Mouse (Mus musculus): Measurements from ENCODE around the gene Slc5a5.

DNA sequence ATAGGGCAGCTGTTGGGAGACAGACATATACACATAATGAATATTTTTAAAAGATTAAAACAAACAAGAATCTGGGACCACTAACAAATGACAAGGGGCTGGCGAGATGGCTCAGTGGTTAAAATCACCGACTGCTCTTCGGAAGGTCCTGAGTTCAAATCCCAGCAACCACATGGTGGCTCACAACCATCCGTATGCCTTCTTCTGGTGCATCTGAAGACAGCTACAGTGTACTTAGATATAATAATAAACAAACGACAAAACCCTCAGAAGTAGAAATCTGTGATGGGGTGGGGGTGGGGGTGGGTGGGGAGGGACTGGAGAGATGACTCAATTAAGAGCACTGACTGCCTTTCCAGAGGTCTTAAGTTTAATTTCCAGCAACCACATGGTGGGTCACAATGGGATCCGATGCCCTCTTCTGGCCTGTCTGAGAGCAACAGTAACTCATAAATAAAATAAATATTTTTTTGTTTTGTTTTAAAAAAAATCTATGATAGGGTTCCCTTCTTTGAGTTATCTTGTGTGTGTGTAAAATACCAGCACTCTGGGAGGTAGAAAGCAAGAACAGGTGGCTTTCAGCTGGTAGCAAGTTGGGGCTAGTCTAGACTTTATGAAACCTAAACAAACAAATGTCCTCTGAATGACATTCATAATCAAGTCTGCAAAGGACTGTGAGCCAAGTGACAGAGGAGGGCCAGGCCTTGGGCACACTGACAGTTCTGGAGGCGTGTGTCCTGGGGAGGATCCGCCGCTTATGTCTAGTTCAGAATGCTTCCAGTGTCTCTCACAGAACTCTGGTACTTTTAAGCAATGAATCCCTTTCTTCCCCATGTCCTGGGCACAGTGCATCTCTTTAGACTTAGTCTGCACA, 27.7 kb upstream of the Slc5a5 start:
- TF ChIP-seq POLR2A (IDR thresholded peaks at IDR 0.05; ENCODE audit: insufficient read length, low read depth) (no peak), POLR2AphosphoS2 (IDR thresholded peaks at IDR 0.05; ENCODE audit: insufficient read length, low read depth) (no peak), REST (IDR thresholded peaks at IDR 0.05; ENCODE audit: insufficient read depth, insufficient read length) (no peak), MAX (IDR thresholded peaks at IDR 0.05; ENCODE audit: low read depth) (no peak), USF1 (IDR thresholded peaks at IDR 0.05; ENCODE audit: low read depth) (no peak)
